Mouse (Mus musculus): ENCODE measurements around the gene Atxn7l2. TPM values are rescaled to one million over a fixed set of nuclear protein-coding genes. Genes with fewer than 3 reads are reported as not detected.

Gene Atxn7l2
- total and polyA plus RNA-seq, 3 experiments = 5.6 to 14.6 TPM; not detected in 1

GRCm38 (mm10) chr3:108206731-108207375 is 3.9 kb downstream of the Atxn7l2 start:
- Histone ChIP-seq H3K27me3 (ENCODE audit: control insufficient read depth in 1 of 2, insufficient read depth in 2 of 2, low read length in 2 of 2) (no peaks in the 10 kb centered on the region), H3K27ac (ENCODE audit: control insufficient read depth, low read depth, low read length) (no peak overlapping the region), H3K36me3 (ENCODE audit: control insufficient read depth in 1 of 2, insufficient read depth in 2 of 2, low read length in 2 of 2) (peaks cover 0 to 8% of the 10 kb centered on the region in 2 experiments; a peak in 2 of 4 replicates), H3K4me3 (ENCODE audit: control insufficient read depth in 1 of 2, insufficient read depth in 1 of 2, low read depth in 2 of 2, low read length in 2 of 2) (no peak overlapping the region), H3K9me3 (replicated peaks; ENCODE audit: insufficient read depth, low read length) (no peaks in the 10 kb centered on the region), H3K79me2 (ENCODE audit: control insufficient read depth, insufficient read depth, low read length, poor library complexity) (peaks cover 8% of the 10 kb centered on the region), H3K4me1 (ENCODE audit: control insufficient read depth in 1 of 2, insufficient read depth in 2 of 2, low read length in 2 of 2) (peaks cover 2 to 9% of the 10 kb centered on the region in 2 experiments; a peak in 2 of 4 replicates), H3K9ac (ENCODE audit: control insufficient read depth, low read depth, low read length, poor library complexity, severe bottlenecking) (no peak overlapping the region)
- DNase-seq (ENCODE audit: low read depth, low spot score) = no peak
- no peak for TF ChIP-seq GATA1 (IDR thresholded peaks at IDR 0.05; ENCODE audit: low read depth, low read length)
- TF ChIP-seq ZKSCAN1 (IDR thresholded peaks at IDR 0.05; ENCODE audit: low read depth, low read length) = no peak
- no peak for TF ChIP-seq MYB (IDR thresholded peaks at IDR 0.05; ENCODE audit: low read depth, low read length)
- TF ChIP-seq RCOR1 (IDR thresholded peaks at IDR 0.05; ENCODE audit: low read depth, low read length) = no peak
- no peak for TF ChIP-seq MAFK (IDR thresholded peaks at IDR 0.05; ENCODE audit: borderline replicate concordance, low read depth, low read length)
- TF ChIP-seq UBTF (IDR thresholded peaks at IDR 0.05; ENCODE audit: borderline replicate concordance, insufficient read depth, low read depth, low read length) = no peak
- no peak for TF ChIP-seq ELF1 (IDR thresholded peaks at IDR 0.05; ENCODE audit: low read depth, low read length)
- TF ChIP-seq TBP (IDR thresholded peaks at IDR 0.05; ENCODE audit: low read depth, low read length) = no peak
- no peak for TF ChIP-seq MAX (IDR thresholded peaks at IDR 0.05; ENCODE audit: low read length)
- no peak for TF ChIP-seq ZMIZ1 (IDR thresholded peaks at IDR 0.05; ENCODE audit: low read depth, low read length)
- TF ChIP-seq HCFC1 (IDR thresholded peaks at IDR 0.05; ENCODE audit: low read depth, low read length) = no peak
- TF ChIP-seq ETS1 (IDR thresholded peaks at IDR 0.05; ENCODE audit: low read depth, low read length) = no peak
- no peak for TF ChIP-seq TAL1 (IDR thresholded peaks at IDR 0.05; ENCODE audit: low read length)
- TF ChIP-seq CTCF (IDR thresholded peaks at IDR 0.05 in 2 of 3, conservative IDR thresholded peaks at IDR 0.05 in 1 of 3; ENCODE audit: control insufficient read depth in 1 of 3, insufficient read depth in 1 of 3, low read depth in 2 of 3, low read length in 3 of 3, poor library complexity in 1 of 3, severe bottlenecking in 1 of 3) = no peak
- TF ChIP-seq NELFE (IDR thresholded peaks at IDR 0.05; ENCODE audit: low read depth, low read length) = no peak
- no peak for TF ChIP-seq MXI1 (IDR thresholded peaks at IDR 0.05; ENCODE audit: low read depth, low read length)
- TF ChIP-seq KAT2A (conservative IDR thresholded peaks at IDR 0.05; ENCODE audit: low read depth, low read length) = no peak
- no peak for TF ChIP-seq NRF1 (IDR thresholded peaks at IDR 0.05; ENCODE audit: insufficient read depth, low read depth, low read length, poor library complexity, severe bottlenecking)
- TF ChIP-seq POLR2AphosphoS2 (IDR thresholded peaks at IDR 0.05; ENCODE audit: low read length) = no peak

- H3K79me2 ChIP-seq (ENCODE audit: control insufficient read depth, insufficient read depth, low read length, poor library complexity) = peaks cover 8% of the 10 kb centered on the region
- H3K4me3 ChIP-seq (ENCODE audit: control insufficient read depth in 1 of 2, insufficient read depth in 1 of 2, low read depth in 2 of 2, low read length in 2 of 2) = no peak overlapping the region
- H3K27me3 ChIP-seq (ENCODE audit: control insufficient read depth in 1 of 2, insufficient read depth in 2 of 2, low read length in 2 of 2) = no peaks in the 10 kb centered on the region
- no peaks in the 10 kb centered on the region for H3K9me3 ChIP-seq (replicated peaks; ENCODE audit: insufficient read depth, low read length)
- TF ChIP-seq MXI1 (IDR thresholded peaks at IDR 0.05; ENCODE audit: low read depth, low read length) (no peak), MEF2A (IDR thresholded peaks at IDR 0.05; ENCODE audit: extremely low read depth, insufficient replicate concordance, low read depth, low read length, poor library complexity, severe bottlenecking) (no peak), NELFE (IDR thresholded peaks at IDR 0.05; ENCODE audit: low read depth, low read length) (no peak), TAL1 (IDR thresholded peaks at IDR 0.05; ENCODE audit: low read length) (no peak), TBP (IDR thresholded peaks at IDR 0.05; ENCODE audit: low read depth, low read length) (no peak), ZNF384 (IDR thresholded peaks at IDR 0.05; ENCODE audit: low read depth, low read length) (no peak), CHD2 (IDR thresholded peaks at IDR 0.05; ENCODE audit: low read length) (no peak)
- no peak overlapping the region for H3K27ac ChIP-seq (ENCODE audit: control insufficient read depth, low read depth, low read length)
- H3K4me1 ChIP-seq (ENCODE audit: control insufficient read depth in 1 of 2, insufficient read depth in 2 of 2, low read length in 2 of 2) = peaks cover 0 to 9% of the 10 kb centered on the region in 2 experiments; a peak in 2 of 4 replicates
- no peak for DNase-seq (ENCODE audit: low read depth, low spot score)
- no peak overlapping the region for H3K9ac ChIP-seq (ENCODE audit: control insufficient read depth, low read depth, low read length, poor library complexity, severe bottlenecking)
- peaks cover 0 to 7% of the 10 kb centered on the region in 2 experiments; a peak in 2 of 4 replicates for H3K36me3 ChIP-seq (ENCODE audit: control insufficient read depth in 1 of 2, insufficient read depth in 2 of 2, low read length in 2 of 2)
Measured at GRCm38 (mm10) chr3:108205601-108206000, 5.1 kb downstream of the Atxn7l2 start.

Measured in MEL (cell line).